Mouse (Mus musculus) gastrocnemius, postnatal 4 days (tissue): ENCODE results near the gene Sumo2. TPM values are rescaled to one million over a fixed set of nuclear protein-coding genes. Genes with fewer than 3 reads are reported as not detected.
A peak's percentile ranks its signal among the peaks of the same experiment; 100 is the strongest.
"Not testable (repeated sequence)": the region's sequence is repeated elsewhere in the genome, so short reads cannot be mapped to it uniquely, and the experiment has no call there.

ENCODE experiments used
- DNase-seq, 2 experiments: peaks; one replicate each; pipeline ENCODE4 v3.0.0; 2021 to 2022; ENCODE audit warnings: low spot score in 2 of 2, mixed read lengths in 2 of 2
- total RNA-seq, 2 experiments: library from RNA; stranded (reverse); gene quantifications; 2 replicates each; pipeline ENCODE4 v1.2.3; 2021

Gene Sumo2
- total RNA-seq, 2 experiments from 2014 or later, result 230 to 244 TPM

DNA sequence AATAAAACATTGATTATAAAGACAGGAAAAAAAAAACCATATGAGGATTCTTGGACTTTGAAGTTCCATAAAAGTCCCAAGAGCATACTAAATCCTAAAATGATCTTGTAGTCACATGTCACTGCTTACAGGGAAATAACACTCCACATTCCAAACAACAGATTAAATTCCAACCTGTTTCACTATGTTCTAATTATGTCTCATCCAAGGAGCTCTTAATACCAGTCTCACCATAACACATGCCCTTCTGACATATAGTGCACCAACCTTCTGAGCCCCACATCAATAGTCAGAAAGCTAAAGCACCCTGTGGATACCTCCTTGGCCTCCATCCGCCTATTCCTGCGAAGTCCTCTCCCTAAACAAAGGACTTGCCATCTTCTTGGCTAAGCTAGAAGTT, 15.9 kb downstream of the Sumo2 start:
- no peak for DNase-seq

DNA sequence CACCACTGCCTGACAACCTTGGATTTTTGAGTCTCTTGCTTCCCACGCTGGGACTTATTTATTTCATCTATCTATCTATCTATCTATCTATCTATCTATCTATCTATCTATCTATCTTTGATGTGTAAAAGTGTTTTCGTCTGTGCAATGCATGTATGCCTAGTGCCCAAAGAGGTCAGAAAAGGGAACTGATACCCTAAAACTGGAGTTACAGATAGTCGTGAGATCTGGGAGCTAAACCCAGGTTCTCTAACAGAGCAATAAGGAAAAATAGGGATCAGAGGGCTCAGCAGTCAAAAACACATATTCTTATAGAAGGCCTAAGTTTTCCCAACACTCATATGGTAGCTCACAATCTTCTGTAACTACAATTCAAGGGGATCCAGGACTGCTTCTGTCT, 16.5 kb downstream of the Sumo2 start:
- no peak for DNase-seq

DNA sequence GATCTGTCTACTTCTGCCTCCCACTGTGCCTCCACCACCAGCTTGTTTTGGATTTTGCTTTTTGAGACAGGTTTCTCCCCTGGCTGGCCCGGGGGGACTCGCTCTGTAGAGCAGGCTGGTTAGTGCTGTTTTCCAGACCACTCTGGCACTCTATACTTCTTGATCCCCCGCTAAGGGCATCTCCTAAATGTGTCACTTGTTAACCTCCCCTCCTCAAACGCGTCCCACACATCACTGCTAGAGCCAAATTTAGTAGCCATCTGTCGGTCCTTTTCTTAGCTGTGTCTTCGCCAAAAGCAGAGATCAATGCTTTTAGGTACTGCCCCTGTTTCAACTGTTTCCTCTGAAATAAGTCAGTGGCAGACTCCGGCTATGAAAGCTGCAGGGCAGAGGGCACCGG, 17.4 kb downstream of the Sumo2 start:
- DNase-seq, result no peak

DNA sequence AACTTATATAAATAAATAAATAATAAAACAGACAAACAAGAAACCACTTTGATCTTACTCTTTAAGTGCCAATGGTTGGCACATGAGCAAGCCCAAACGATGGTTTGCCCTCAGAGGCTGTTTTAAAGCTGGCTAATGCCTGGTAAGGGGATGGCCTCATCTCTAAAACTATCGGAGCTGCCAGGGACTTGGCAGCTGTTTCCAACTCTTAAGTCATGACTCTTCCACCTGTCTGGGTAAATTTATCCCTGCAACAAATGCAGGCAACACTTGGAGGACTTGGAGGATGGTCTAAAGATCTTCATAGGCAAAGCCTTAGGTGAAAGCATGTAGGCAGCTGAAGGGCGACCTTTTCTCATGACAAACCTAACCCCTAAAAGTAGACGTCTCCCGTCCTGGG, 19.1 kb downstream of the Sumo2 start:
- no peak for DNase-seq

DNA sequence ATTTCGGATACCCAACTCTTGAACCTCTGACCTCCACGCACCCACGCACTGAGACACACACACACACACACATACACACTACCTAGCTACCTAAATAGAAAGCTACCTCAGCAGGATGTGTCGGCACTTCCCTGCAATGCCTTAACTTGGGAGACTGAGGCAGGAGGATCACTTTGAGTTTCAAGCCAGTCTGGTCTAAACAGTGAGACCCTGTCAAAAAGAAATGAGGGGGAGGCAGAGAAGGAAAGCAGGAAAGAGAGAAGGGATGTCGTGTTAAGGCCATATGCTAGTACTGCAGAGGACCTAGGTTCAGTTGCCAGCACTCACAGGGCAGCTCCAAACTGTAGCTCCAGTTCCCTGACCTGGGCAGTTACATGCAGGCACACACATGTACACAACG, 21.1 kb downstream of the Sumo2 start:
- no peak for DNase-seq

DNA sequence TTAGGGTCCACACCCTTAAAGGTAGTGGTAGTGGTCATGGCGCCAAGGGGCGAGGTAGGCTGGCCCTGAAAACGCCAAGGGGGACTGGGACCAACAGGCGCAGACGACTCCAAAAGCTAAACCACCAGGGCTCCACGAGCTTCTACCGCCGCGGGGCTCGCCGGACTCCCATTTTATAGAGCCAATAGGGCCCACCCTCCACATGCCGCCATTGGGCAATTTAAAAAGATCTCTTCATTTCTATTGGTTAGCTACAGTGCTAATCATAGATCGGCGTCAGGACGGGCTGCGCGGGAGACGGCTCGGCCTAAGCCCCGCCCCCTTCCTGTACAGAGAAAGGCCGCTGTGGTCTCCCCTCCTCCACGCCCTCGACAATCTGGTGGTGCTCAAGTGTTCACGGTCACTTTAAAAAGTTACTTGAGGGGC, 21.8 kb downstream of the Sumo2 start, which contains the start of gene Jpt1:
TSS of gene Jpt1 (minus strand) at position 150 of the 426 bp plus-strand sequence.
- peak; percentile 81 to 95 for DNase-seq

DNA sequence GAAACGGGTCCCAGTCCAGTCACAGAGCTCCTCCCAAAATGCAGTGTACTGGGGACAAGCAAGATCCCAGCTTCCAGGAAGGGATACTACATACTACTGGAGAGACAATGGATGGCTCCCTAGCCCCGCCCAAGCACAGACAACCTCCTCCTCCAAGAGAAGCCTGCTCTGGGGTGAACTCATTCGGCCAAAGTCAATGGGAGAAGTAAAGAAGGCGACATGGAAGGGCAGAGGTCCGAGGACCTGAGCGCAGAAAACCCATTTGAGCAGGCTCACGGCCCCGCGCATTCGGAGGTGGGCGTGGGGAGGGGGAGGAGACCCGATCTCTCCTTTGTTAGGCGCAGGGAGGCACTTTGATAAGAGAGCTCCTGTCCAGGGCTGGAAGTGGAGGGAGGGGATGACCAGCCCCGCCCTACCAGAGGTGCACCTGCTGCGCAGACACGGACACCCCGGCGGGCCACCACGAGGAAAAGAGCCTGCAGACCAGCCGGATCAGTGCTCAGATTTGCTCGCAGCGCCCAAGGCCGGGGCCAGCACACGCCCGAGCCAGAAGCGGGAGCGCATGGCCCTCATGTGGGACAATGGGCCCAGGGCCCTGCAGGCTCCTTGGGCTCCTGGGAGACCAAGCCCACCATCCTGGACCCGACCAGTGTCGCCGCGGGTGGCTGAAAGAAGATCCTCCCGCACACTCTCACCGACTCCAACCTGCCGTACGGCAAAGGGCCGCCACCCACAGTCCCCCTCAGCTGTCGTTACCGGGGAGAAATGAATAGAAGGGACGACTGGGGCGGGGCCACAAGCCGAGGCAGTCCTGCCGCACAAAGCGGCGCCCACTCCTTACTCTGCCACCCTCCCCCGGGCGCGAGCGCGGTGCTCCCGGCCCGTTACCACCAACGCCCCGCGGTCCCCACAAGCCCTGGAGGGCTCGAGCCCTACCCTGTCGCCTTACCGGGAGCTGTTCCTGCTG, 22.5 kb downstream of the Sumo2 start:
- DNase-seq, result peak; percentile 38 to 59

DNA sequence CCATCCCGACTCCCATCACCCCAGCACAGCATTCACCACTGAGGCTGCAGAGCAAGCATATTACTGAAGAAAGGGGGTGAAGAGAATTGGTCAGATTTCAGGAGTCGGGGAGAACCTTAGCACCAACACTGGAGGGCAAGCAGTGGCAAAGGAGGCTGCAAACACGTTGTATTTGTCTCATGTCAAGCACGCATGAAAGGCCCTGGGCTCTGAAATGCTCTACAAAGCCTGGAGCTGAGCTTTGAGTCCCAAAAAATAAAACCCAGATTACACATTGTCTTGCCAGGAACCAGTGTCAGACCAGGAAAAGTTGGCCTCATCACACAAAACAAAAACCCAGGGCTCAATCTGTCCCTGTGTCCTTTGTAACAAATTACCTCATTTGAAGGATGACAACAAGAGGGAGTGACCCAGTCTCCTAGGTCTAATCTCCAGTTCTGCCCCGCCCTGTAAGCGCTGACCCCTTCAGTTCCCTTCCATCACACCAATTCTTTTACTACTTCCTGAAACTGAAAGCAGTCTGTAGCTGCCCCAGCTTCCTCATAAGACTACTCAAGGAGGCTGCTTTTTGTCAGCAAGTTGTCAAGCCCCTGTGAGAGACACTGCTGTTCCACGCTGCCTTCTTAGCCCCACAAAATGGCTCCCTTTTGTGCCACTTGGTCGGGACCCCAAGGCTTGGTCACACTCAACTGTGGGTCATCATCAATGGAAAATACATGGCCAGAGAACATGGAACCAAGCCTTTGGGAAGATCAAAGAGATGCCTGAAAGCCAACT, 23.5 kb downstream of the Sumo2 start:
- DNase-seq, result no peak

DNA sequence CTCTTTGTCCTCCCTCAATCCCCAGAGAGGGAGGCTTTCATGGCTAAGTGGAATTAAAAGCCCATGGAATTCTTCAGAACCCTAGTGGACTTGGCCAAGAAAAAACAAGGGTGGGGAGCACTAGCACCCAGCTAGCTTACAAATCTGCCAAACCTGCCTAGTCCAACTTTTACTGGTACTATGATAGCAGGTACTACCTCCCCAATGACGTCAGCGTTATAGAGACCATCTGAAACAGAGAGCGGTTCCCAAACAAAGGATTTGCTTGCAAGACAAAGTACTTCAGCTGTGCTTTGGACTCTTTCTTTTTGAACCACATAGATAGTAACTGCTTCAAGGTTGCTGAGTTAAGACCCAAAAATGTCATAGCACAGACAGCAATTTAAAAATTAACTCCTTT, 24.1 kb downstream of the Sumo2 start:
- no peak for DNase-seq

DNA sequence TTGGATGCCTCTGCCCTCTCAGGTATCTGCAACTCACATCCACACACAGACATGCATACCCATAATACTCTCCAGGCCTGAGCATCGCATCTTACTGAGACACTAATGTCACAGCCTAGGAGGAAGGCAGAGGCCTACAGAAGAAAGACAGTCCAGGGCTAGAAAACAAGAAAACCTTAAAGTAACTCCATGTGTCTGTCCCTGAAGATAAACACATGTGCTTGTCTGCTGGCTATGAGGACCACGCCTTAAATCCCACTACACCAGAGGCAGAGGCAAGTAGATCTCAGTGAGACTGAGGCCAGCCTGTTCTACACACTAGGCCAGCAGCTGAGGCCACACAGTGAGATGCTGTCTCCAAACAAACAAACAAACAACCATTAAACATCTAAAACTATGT, 25.0 kb downstream of the Sumo2 start:
- no peak for DNase-seq

DNA sequence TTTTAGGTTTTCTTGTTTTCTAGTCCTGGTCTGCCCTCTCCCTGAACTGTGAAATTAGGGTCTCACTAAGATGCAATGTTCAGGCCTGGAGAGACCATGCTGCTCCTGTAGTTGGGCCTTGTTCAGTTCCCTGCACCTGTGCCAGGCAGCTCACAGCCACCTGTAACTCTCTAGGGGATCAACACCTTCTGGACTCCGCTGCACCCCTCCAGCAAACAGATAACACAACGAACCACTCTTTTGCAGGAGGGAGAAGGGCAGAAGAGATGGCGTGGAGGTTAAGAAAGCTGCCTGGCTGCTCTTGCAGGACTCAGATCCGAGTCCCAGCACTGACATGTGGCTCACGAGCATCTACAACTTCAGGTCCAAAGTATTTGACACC, 25.6 kb downstream of the Sumo2 start:
- no peak for DNase-seq

DNA sequence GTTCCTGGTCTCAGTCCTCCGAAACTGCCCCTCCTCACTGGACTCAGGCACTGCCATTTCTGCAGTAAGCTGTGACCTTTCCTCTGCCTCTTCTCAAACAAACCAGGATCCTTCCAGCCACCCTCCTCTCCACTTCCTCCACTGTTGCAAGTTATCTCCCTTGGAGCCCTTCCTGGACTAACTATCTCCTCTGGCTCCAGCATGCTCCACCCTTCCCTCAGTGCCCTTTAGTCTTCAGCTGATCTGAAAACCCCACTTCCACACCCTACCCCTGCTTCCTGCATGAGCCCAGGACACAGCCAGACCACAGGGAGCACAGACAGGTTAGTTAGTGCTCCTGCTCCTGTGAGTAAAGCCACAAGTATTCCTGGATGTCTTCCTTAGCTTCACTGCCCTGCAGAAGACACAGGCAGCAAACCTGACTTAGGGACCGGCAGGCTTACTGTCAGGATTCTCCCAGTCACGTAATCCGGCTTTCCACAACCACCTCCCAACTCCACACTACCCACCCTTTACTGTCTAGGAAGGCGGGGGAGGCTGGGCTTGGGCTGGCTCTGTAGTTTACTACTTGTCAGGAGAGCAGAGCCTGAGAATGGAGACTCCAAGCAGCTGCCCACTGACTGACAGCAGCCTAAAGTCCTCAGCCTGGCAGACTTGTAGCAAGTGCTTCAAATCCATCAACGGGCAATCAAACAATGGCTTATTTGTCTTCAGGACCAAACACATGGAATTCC, 26.1 kb downstream of the Sumo2 start:
- peak in 1 of 2 experiments; percentile 29 for DNase-seq

DNA sequence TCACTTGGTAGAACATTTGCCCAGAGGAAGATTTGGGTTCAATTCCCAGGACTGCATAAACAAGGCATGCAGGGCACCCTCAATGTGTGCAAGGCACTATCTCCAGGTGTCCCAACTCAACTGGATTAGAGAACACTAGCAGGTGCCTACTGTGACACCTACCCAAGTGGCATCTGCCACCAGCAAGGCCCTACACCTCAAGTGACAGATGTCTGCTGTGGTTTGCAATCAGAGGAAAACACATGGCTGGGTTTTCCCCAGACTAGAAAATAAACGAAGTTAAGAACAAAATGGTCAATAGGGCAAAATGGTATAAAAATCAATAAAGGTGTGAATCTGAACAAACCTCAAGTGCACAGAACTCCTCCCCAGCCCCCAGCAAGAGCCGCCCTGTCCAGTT, 28.0 kb downstream of the Sumo2 start:
- DNase-seq, result no peak

DNA sequence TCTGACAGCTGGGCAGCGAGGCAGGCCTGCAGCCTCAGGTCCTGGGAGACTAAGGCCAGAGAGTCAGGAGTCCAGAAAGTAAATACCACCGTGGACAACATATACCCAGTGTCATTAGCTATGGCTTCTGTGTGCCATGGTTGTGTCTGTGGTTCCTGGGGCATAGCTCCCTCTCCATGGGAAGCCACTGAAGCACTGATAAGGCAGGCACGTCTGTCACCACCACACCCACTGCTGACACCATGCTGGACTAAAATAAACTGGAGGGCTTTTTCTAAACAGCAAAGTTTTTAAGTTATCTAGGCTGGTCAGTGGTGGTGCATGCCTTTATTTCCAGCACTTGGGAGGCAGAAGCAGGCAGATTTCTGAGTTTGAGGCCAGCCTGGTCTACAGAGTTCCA, 29.5 kb downstream of the Sumo2 start:
- DNase-seq, result no peak

DNA sequence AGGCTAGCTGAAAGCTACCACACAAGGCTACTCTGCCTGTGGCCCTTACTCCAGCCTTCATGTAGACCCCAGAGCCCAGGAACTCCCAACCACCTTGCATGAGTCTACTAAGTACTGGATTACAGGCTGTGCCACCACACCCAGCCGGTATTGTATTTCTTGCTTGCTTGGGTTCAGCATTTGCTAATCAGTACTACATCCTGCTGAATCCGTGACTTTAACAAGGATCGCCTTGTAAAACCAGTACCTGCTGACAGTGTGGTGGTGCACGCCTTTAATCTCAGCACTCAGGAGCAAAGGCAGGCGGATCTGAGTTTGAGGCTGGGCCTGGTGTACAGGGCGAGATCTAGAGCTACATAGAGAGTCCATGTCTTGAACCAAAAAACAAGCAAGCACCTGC, 33.4 kb downstream of the Sumo2 start:
- no peak for DNase-seq

DNA sequence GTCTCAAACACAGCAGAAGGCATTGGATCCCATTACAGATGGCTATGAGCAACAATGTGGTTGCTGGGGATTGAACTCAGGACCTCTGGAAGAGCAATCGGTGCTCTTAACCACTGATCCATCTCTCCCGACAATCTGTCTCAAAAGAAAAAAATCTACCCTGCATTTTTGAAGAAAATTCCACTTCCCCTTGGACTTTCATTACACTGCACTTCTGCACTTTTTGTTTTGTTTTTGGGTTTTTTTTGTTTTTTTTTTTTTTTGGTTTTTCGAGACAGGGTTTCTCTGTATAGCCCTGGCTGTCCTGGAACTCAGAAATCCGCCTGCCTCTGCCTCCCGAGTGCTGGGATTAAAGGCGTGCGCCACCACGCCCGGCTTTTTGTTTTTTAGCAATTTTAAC, 39.5 kb downstream of the Sumo2 start:
- DNase-seq, result not testable (repeated sequence)

DNA sequence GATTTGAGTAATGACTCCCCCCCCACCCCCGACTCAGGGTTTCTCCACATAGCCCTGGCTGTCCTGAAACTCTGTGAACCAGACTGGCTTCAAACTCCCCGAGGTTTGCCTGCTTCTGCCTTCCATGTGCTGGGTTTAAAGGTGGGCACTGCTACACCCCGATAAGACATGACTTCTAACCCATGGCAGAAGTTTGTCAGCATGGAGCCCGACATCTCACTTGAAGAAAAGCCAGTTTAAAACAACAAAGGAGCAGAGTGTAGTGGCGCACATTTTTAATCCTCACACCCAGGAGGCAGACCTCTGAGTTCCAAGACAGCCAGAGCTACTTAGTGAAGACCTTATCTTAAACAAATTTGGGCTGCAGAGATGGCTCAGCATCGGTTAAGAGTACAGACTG, 43.7 kb downstream of the Sumo2 start:
- DNase-seq, result no peak

DNA sequence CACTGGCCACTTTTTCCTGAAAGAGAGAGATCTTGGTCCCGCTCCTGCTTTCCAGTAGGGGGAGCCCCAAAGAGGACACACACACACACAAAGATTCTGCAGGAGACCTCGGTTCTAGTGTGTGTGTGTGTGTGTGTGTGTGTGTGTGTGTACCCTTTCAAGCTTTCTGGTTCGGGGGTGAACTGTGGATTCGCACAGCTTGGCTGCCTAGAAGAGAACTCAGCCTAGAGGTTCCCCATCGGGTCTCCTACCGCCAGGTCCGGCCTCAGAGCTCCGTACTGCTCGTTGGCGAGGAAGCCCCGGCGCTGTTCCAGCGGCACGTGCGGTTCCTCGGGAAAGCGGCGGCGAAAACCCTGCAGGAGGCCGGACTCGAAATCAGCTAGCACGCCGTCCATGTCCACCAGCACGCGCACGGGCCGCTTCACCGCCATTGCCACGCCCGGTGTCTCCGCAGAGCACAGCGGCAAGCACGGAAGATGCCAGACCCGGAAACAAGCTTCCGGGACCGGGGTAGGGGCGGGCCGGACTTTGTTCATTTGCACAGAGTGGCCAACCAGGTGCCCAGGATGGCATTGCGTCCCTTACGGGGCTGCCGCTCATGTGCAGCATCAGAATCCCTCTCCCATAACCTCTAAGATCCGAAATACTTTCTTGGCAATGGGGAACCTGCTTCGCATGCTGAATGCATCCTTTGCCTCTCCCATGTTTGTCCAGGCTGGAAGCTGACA, 44.6 kb downstream of the Sumo2 start, which contains the start of gene Nt5c:
TSS of gene Nt5c (minus strand) at position 507 of the 728 bp plus-strand sequence.
- DNase-seq, result peak; percentile 60 to 79

DNA sequence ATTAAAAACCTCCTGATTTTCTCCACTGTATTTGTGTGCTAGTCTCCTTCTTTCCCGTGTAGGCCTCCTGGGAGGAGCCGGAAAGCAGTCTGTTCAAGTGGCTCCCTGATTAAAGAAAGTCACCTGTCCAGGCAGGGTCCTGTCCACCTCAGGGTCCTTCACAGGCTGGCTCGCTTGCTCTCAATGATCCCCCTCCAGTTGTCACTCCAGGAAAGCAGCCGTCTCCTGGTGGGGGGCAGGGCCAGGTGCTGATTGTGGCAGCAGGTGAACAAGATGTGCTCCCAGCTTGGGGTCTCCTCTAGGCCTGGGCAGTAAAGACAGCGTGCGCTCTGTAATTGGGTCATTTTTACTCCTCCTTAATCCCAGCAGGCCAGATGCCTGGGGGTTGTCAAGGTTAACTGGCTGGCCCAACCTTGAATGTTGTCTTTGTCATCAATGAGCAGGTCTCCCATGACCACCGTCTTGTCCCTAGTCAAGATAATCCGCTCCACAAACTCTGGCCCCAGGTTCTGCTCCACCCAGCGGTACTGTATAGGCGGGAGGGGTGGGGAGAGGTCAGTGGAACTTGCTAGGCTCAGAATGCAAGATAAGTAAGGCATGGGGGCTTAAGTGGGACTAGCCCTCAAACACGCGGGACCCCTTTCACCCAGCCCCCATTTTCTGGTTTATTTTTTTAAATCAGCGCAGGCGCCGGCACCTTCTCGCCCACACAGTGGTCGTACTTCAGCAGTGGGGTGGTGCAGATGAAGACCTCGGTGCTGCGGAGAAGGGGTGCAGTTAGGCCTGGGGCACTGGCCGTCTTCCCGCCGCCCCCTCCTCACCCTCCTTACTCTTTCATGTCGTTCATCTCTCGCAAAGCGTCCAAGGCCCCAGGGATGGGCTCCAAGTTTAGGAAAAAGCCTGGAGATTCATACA, 45.4 kb downstream of the Sumo2 start:
- DNase-seq, result no peak
